Mouse (Mus musculus): ENCODE data around the gene Alk. TPM values are rescaled to one million over a fixed set of nuclear protein-coding genes. Genes with fewer than 3 reads are reported as not detected.

The Alk gene
- polyA plus RNA-seq, 1 experiment from 2014 or later: 0.51 TPM

- H3K36me3 ChIP-seq (ENCODE audit: control insufficient read depth, insufficient read depth, low read length): no peaks in the 10 kb centered on the region
- H3K4me2 ChIP-seq (replicated peaks; ENCODE audit: low read depth, low read length): no peak overlapping the region
- no peak for DNase-seq (ENCODE audit: low spot score)
- ATAC-seq (ENCODE audit: low FRiP score): no peak
- 72% methylated on average over 7 of the region's 7 CpGs for WGBS
- no peak overlapping the region for H3K27ac ChIP-seq (ENCODE audit: low read depth, low read length)
- no peaks in the 10 kb centered on the region for H3K4me1 ChIP-seq (replicated peaks; ENCODE audit: control insufficient read depth, insufficient read depth, low read length)
- H3K9me3 ChIP-seq (ENCODE audit: control insufficient read depth, low read length): no peaks in the 10 kb centered on the region
- no peak overlapping the region for H3K9ac ChIP-seq (ENCODE audit: low read depth, low read length)
- no peak overlapping the region for H3K4me3 ChIP-seq (ENCODE audit: low read depth, low read length)
- H3K27me3 ChIP-seq (ENCODE audit: control insufficient read depth, insufficient read depth, low read length): no peaks in the 10 kb centered on the region
These were observed 459.4 kb downstream of the Alk start for GRCm38 (mm10) chr17:72144946-72145598.

- H3K9ac ChIP-seq (ENCODE audit: low read depth, low read length): no peak overlapping the region
- ATAC-seq (ENCODE audit: low FRiP score) (no peak), DNase-seq (ENCODE audit: low spot score) (no peak)
- no peaks in the 10 kb centered on the region for H3K9me3 ChIP-seq (ENCODE audit: control insufficient read depth, low read length)
- H3K27me3 ChIP-seq (ENCODE audit: control insufficient read depth, insufficient read depth, low read length): no peaks in the 10 kb centered on the region
- H3K4me1 ChIP-seq (replicated peaks; ENCODE audit: control insufficient read depth, insufficient read depth, low read length): no peaks in the 10 kb centered on the region
- H3K4me3 ChIP-seq (ENCODE audit: low read depth, low read length): no peak overlapping the region
- H3K27ac ChIP-seq (ENCODE audit: low read depth, low read length): no peak overlapping the region
- no peaks in the 10 kb centered on the region for H3K36me3 ChIP-seq (ENCODE audit: control insufficient read depth, insufficient read depth, low read length)
- WGBS: 74% methylated on average over 9 of the region's 9 CpGs
- no peak overlapping the region for H3K4me2 ChIP-seq (replicated peaks; ENCODE audit: low read depth, low read length)
These were observed 460.0 kb downstream of the Alk start for GRCm38 (mm10) chr17:72144461-72144860.

GRCm38 (mm10) chr17:72132140-72132911 is 472.1 kb downstream of the Alk start:
- H3K4me2 ChIP-seq (replicated peaks; ENCODE audit: low read depth, low read length): no peak overlapping the region
- H3K4me3 ChIP-seq (ENCODE audit: low read depth, low read length): no peak overlapping the region
- no peaks in the 10 kb centered on the region for H3K9me3 ChIP-seq (ENCODE audit: control insufficient read depth, low read length)
- no peaks in the 10 kb centered on the region for H3K36me3 ChIP-seq (ENCODE audit: control insufficient read depth, insufficient read depth, low read length)
- H3K9ac ChIP-seq (ENCODE audit: low read depth, low read length): no peak overlapping the region
- DNase-seq (ENCODE audit: low spot score) (no peak), ATAC-seq (ENCODE audit: low FRiP score) (no peak)
- no peak overlapping the region for H3K27ac ChIP-seq (ENCODE audit: low read depth, low read length)
- H3K27me3 ChIP-seq (ENCODE audit: control insufficient read depth, insufficient read depth, low read length): no peaks in the 10 kb centered on the region
- 90% methylated on average over 8 of the region's 8 CpGs for WGBS
- no peaks in the 10 kb centered on the region for H3K4me1 ChIP-seq (replicated peaks; ENCODE audit: control insufficient read depth, insufficient read depth, low read length)

- H3K9me3 ChIP-seq (ENCODE audit: control insufficient read depth, low read length): no peaks in the 10 kb centered on the region
- no peak for DNase-seq (ENCODE audit: low spot score)
- no peaks in the 10 kb centered on the region for H3K27me3 ChIP-seq (ENCODE audit: control insufficient read depth, insufficient read depth, low read length)
- H3K4me1 ChIP-seq (replicated peaks; ENCODE audit: control insufficient read depth, insufficient read depth, low read length): no peaks in the 10 kb centered on the region
- no peak overlapping the region for H3K4me3 ChIP-seq (ENCODE audit: low read depth, low read length)
- WGBS: 95% methylated on average over 1 of the region's 1 CpGs
- ATAC-seq (ENCODE audit: low FRiP score): no peak
- H3K9ac ChIP-seq (ENCODE audit: low read depth, low read length): no peak overlapping the region
- H3K4me2 ChIP-seq (replicated peaks; ENCODE audit: low read depth, low read length): no peak overlapping the region
- H3K27ac ChIP-seq (ENCODE audit: low read depth, low read length): no peak overlapping the region
- no peaks in the 10 kb centered on the region for H3K36me3 ChIP-seq (ENCODE audit: control insufficient read depth, insufficient read depth, low read length)
These were observed 482.8 kb downstream of the Alk start for GRCm38 (mm10) chr17:72121660-72122059.

- ATAC-seq (ENCODE audit: low FRiP score): no peak
- 54% methylated on average over 11 of the region's 11 CpGs for WGBS
- Histone ChIP-seq H3K9ac (ENCODE audit: low read depth, low read length) (no peak overlapping the region), H3K4me1 (replicated peaks; ENCODE audit: control insufficient read depth, insufficient read depth, low read length) (no peaks in the 10 kb centered on the region), H3K9me3 (ENCODE audit: control insufficient read depth, low read length) (no peaks in the 10 kb centered on the region), H3K27ac (ENCODE audit: low read depth, low read length) (no peak overlapping the region), H3K4me2 (replicated peaks; ENCODE audit: low read depth, low read length) (no peak overlapping the region), H3K4me3 (ENCODE audit: low read depth, low read length) (no peak overlapping the region), H3K27me3 (ENCODE audit: control insufficient read depth, insufficient read depth, low read length) (no peaks in the 10 kb centered on the region), H3K36me3 (ENCODE audit: control insufficient read depth, insufficient read depth, low read length) (no peaks in the 10 kb centered on the region)
- DNase-seq (ENCODE audit: low spot score): no peak
These were observed 484.1 kb downstream of the Alk start for GRCm38 (mm10) chr17:72120278-72120677.

GRCm38 (mm10) chr17:72118376-72118775 is 486.1 kb downstream of the Alk start:
- no peaks in the 10 kb centered on the region for H3K4me1 ChIP-seq (replicated peaks; ENCODE audit: control insufficient read depth, insufficient read depth, low read length)
- no peak for ATAC-seq (ENCODE audit: low FRiP score)
- no peaks in the 10 kb centered on the region for H3K36me3 ChIP-seq (ENCODE audit: control insufficient read depth, insufficient read depth, low read length)
- H3K27ac ChIP-seq (ENCODE audit: low read depth, low read length): no peak overlapping the region
- H3K4me3 ChIP-seq (ENCODE audit: low read depth, low read length): no peak overlapping the region
- 84% methylated on average over 5 of the region's 5 CpGs for WGBS
- H3K9me3 ChIP-seq (ENCODE audit: control insufficient read depth, low read length): no peaks in the 10 kb centered on the region
- no peak overlapping the region for H3K9ac ChIP-seq (ENCODE audit: low read depth, low read length)
- no peak for DNase-seq (ENCODE audit: low spot score)
- H3K27me3 ChIP-seq (ENCODE audit: control insufficient read depth, insufficient read depth, low read length): no peaks in the 10 kb centered on the region
- no peak overlapping the region for H3K4me2 ChIP-seq (replicated peaks; ENCODE audit: low read depth, low read length)

- DNase-seq (ENCODE audit: low spot score) (no peak), ATAC-seq (ENCODE audit: low FRiP score) (no peak)
- Histone ChIP-seq H3K36me3 (ENCODE audit: control insufficient read depth, insufficient read depth, low read length) (no peaks in the 10 kb centered on the region), H3K4me1 (replicated peaks; ENCODE audit: control insufficient read depth, insufficient read depth, low read length) (no peaks in the 10 kb centered on the region), H3K4me2 (replicated peaks; ENCODE audit: low read depth, low read length) (no peak overlapping the region), H3K4me3 (ENCODE audit: low read depth, low read length) (no peak overlapping the region), H3K9me3 (ENCODE audit: control insufficient read depth, low read length) (no peaks in the 10 kb centered on the region), H3K27ac (ENCODE audit: low read depth, low read length) (no peak overlapping the region), H3K27me3 (ENCODE audit: control insufficient read depth, insufficient read depth, low read length) (no peaks in the 10 kb centered on the region), H3K9ac (ENCODE audit: low read depth, low read length) (no peak overlapping the region)
- WGBS: 49% methylated on average over 12 of the region's 12 CpGs
These were observed 489.0 kb downstream of the Alk start for GRCm38 (mm10) chr17:72115271-72115944.

GRCm38 (mm10) chr17:72112004-72112403 is 492.4 kb downstream of the Alk start:
- Histone ChIP-seq H3K4me3 (ENCODE audit: low read depth, low read length) (no peak overlapping the region), H3K27ac (ENCODE audit: low read depth, low read length) (no peak overlapping the region), H3K27me3 (ENCODE audit: control insufficient read depth, insufficient read depth, low read length) (no peaks in the 10 kb centered on the region), H3K36me3 (ENCODE audit: control insufficient read depth, insufficient read depth, low read length) (no peaks in the 10 kb centered on the region), H3K4me2 (replicated peaks; ENCODE audit: low read depth, low read length) (no peak overlapping the region), H3K9ac (ENCODE audit: low read depth, low read length) (no peak overlapping the region), H3K9me3 (ENCODE audit: control insufficient read depth, low read length) (no peaks in the 10 kb centered on the region), H3K4me1 (replicated peaks; ENCODE audit: control insufficient read depth, insufficient read depth, low read length) (no peaks in the 10 kb centered on the region)
- ATAC-seq (ENCODE audit: low FRiP score) (no peak), DNase-seq (ENCODE audit: low spot score) (no peak)
